Mouse (Mus musculus) ZHBTc4 (cell line): ENCODE measurements around the gene Popdc3.

ENCODE experiments used
- DNase-seq: peaks from one replicate; pipeline ENCODE4 v3.0.0-alpha.2; 2011; ENCODE audit warnings: low read depth, low spot score

Gene Popdc3

DNA sequence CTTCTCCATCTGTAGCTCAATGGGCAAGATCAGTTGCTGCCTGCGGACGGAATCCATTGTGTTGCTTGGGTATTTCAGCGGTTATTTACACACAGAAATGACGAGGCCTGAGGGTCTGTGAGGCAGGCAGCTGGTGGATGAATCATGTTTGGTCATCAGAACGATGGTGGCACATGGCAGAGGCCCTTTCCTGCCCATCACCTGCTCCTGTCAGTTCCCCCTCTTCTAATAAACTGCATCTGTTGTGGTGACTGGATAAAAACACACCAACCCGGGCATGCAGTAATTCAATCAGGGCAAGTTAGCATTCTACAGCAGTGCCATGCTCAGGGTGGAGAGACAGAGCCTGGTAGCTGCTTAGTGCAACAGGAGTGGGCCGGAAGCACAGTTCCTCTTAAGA is 133.7 kb downstream of the Popdc3 start:
- DNase-seq = no peak

DNA sequence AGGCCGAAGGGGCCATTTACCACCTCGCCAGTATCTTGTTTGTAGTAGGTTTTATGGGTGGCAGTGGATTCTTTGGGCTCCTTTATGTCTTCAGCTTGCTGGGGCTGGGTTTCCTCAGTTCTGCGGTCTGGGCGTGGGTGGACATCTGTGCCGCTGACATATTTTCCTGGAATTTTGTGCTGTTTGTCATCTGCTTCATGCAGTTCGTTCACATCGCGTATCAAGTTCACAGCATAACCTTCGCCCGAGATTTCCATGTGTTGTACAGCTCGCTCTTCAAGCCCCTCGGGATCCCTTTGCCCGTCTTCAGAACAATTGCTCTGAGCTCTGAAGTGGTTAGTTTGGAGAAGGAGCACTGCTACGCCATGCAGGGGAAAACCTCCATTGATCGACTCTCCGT is 137.0 kb downstream of the Popdc3 start:
- no peak for DNase-seq

DNA sequence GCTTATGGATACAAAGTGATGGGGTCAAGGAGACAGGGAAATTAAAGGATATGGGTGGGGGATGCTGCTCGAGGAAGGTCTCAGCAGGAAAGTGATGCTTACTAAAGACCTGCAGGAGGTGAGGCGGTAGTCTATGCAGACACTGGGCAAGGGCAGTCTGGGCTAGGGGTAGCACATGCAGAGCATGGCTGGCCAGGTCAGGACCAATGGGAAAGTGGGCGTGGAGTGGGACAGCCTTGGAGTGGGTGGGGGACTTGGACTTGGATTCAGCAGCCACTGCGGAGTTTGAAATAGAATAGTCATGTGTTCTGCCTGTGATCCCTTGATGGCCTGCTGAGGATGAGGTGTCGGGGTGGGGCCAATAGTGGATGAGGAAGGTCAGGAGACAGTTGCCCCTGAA is 141.0 kb downstream of the Popdc3 start:
- DNase-seq = no peak

DNA sequence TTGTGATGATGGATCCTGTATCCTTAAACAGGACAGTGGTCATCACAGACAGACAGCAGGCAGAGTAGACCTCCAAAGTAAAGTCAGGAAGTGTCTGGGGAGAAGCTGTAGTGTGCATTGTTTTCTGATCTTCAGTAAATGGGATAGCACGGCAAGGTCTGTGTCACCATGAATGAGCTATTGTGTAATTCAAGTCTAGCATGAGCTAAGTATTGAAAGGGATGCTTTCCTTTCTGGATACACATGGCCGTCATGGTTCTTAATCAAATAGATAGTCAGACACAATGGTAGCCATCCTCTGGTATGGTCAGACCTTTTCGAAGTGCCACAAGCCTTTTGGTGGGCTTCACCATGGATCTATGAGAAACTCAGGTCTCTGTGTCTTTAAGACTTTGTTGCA is 142.4 kb downstream of the Popdc3 start:
- DNase-seq = no peak

DNA sequence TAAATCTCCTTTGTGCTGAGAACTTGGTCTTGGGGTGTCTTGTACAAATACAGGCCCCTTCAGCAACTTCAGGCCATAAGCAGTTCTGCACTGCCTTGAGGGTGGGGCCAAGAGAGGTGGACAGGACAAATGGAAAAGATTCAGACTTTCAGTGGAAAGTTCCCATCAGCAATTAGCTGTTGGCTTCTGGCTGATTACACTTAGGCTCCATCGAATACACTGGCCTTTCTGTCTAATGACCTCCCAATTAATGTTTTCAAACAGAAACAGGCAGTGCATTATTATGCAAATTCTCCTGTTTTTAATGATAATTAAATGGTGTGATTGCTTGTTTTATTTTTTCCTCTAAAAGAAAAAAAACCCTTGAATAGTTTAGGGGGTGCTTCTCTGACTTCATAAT is 146.3 kb downstream of the Popdc3 start:
- DNase-seq = no peak

DNA sequence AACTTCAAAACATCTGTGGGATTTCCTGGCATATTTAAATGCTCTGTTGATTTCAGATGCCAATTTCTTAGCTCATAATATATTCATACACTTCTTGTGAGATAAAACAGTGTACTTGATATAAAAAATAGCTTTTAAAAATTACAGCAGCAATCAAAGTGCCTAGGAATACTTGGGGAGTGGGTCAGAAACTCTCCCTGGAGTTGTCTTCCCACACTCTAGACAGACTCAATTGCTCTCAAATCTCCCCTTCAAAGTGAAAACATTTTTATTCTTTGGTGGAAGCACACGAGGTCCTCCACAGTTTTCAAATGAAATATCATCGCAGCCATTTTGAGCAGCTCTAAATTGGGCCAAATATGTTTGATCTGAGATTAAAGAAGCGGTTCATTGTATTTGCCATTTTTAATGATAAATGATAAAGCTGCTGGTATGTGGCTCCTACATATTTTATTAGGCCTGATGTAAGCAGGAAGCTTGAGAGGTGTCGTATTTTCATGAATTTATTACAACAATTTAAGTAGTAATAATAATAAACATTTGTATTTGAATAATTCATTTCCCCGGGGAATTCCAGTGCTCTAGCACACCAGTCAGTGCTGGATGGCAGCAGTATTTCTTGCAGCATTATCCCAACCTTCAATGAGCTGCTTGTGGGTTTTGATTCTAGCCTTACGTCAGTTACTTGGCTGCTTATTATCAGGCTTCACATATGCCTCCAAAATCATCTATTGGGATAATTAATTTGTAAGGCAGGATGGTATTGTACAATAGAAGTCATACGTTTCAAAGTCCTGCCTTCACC is 150.5 kb downstream of the Popdc3 start:
- no peak for DNase-seq

DNA sequence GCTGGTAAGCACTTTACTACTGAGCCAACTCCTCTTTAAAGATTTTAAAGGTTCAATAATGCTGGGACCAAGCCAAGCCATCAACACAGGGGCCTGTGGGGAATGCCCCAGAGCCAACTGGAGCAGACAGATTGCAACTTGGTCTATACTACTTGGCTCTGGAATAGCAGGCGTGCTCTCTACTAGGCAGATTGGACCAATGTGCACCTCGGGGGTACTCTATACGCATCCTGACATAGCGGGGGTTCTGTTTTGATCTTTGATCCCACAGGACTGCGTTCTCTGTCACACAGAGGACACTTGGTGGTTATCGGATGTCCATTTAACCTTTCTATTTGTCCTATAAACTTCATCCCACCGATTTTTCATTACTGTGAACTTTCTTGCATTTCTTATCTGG is 157.0 kb downstream of the Popdc3 start:
- DNase-seq = peak; percentile 20

DNA sequence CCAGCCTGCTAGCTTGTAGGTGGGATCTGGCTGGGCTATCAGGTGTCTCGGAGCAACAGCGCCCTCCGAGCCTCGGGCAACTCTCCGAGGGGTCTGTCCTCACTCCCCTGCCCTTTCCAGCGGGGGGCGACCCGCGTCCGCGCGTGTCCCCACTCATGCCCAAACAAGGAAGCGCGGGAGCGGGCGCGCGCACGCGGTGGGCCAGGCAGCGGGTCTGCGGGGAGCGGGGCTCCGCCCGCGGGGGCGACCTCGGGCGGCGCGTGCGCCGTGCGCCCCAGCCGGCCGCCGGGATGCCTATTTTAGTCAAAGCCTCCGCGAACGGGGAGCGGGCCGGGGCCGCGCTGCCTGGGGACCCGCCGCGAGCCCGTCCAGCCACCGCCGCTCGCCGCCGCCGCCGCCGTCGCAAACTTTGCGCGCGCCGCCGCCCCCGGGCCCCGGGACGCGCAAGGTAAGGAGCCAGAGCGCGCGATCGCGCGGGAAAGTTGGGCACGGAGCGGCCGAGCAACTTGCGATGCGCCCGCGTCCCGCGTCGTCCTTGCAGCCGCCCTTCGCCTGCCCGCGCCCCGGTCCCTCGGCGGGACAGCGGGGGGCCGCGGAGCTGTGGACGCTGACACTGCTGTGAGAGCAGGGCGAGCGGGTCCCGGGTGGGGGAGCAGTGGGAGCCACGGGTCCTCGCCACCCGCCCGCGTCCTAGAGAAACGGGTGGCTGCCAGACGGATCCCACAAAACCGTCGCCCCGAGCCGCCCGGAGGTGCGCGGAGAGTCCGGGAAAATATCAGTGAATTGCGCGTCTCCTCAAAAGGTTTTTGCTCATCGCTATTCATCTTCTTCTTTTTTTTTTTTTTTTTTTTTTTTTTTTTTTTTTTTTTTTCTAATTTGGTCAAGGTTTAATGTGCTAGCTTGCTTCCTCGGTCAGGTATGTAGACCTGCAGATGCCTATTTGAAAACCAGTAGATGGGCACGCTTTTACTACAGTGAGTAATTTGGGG is 157.8 kb downstream of the Popdc3 start, which contains the start of gene Bves:
TSS of gene Bves (plus strand) at position 339 of the 989 bp plus-strand sequence.
- peak; percentile 65 for DNase-seq

DNA sequence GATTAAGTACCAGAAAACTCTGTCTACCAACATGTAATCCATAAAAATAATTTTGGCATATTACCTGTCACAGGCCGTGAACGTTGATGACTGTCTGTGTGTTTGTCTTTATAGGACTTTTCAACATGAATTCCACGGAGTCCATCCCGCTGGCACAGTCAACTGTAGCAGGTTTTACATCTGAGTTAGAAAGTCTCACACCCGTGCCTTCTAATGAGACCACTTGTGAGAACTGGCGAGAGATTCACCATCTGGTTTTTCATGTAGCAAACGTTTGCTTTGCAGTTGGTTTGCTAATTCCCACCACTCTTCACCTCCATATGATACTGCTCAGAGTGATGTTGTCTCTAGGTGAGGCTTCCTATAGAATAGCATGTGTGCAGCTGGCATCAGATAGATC is 161.2 kb downstream of the Popdc3 start:
- DNase-seq = no peak

DNA sequence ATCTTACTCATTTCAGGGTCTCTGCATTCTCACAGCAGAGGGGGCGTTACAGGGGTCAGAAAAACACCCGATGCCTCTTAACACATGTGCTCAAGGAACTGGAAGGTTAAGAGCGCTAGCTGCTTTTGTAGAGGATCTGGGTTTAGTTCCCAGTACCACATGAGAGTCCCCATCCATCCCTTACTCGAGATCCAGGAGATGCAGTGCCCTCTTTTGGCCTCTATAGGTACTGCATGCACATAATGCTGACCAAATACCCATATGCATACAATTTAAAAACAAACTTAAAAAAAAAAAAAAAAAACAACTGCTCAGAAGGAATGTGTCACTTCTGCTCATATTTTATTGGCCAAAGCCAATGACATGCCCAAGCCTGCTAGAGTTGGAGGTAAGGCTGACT is 166.5 kb downstream of the Popdc3 start:
- DNase-seq = peak; percentile 35

DNA sequence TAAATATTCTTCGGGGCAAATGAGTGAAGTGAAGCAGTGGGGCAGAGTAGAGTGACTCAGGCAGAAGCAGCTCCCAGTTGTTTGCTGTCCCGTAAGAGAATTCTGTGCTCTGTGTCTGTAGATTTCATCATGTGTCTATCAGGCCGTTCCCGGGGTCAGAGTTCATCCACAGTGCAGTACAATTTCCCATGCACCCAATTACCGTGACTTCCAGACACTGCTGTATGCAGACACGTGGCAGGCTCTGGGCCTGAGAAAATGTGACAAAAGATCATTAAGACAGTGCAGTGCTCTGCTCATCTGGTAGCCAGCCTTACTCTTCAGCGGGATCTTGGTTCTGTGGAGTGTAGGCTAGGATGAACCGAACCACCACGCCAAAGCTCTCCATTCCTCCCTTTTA is 167.3 kb downstream of the Popdc3 start:
- DNase-seq = no peak

DNA sequence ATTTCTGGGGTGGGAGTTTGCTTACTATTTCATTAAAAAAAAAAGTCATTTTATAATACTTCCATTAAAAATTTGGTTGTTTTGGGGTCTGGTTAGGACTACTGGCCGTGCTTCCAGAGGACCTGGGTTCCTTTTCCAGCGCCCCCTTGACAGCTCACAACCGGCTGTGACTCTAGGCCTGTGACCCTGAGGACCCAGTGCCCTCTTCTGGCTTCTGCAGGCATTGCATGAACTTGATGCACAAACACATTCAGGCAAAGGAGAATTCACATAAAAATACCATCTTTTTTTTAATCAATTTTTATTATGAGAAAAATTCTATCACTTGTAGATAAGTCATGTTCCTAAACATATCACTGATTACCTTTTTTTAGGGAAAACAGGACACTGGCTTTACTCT is 170.2 kb downstream of the Popdc3 start:
- DNase-seq = peak; percentile 30

DNA sequence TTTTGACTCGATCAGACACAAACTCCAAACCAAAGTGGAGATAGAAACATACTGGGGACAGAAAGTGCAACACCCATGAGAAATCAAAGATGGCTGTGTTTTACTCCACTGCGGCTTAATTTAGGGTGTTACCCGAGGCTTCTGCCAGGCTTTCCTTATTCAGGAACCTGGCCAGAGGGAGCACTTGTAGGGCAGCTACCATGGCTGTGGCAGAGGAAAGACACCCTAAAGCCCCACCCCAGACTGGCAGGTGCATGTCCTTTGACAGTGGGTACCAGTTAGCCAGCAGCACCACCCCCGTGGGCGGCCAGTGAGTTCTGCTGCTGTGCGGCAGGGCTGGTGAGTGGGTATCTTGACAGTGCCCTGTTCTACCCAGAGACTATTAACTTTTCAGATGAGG is 178.2 kb downstream of the Popdc3 start:
- DNase-seq = no peak

DNA sequence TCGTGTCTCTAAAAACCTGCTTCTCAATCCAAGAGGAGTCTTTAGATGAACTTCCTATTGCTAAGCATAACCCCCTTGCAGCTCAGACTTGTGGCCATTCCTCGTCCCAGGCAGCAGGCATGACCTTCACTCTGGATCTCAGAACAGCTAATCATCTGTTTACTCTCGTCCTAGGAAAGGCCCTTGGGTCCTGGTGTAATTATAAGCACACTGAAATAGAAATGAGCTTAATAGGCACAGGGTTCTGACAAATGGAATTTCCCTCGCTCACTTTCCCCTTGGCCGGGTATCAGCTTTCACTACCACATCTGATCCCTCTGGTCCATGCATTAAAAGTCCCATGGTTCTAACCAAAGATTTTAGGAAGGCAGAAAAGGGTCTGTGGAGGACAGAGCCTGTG is 185.5 kb downstream of the Popdc3 start:
- no peak for DNase-seq

DNA sequence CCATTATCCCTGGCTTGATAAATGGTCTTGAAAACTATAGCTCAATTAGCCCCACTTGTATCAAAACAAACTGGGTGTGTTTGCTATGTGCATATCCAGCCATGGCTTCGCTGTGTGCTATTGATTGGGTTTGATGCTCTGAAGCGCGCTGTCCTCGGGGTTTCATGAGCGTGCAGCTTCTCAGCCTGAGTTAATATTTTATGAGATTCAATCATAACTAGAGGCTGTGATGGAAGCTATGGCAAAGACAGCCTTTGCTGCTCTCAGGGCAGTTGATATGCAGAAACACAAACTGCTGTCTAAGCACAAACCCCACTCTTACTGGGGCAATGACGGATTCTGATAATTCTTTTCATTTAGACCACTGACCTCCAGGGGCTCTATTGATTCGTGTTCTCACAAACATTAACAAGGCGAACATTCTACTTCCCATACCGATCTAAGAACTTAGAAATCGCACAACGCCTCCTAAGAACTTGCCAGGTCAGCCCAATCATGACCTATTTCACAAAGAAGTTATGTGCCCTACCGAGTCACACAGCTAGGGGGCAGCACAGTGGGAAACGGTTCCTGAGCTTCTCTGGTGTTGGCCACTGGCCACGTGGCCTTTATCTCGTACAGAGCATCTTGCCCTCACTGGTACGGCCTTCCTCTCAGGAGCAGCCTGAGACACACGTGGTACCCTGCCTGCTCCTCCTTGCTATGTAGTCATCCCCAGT is 189.2 kb downstream of the Popdc3 start:
- no peak for DNase-seq
